Mouse (Mus musculus): ENCODE data around the gene Vsig10l.

Vsig10l gene

GRCm38 (mm10) chr7:43463976-43464375 is 1.0 kb downstream of the Vsig10l start:
- peak; percentile 44 for DNase-seq

- peak; percentile 28 for DNase-seq
These were observed 2.0 kb downstream of the Vsig10l start for GRCm38 (mm10) chr7:43464864-43465343.

GRCm38 (mm10) chr7:43465344-43466098 is 2.6 kb downstream of the Vsig10l start:
- DNase-seq: peak; percentile 96

- DNase-seq: peak; percentile 79
These were observed 3.2 kb downstream of the Vsig10l start for GRCm38 (mm10) chr7:43466099-43466694.

GRCm38 (mm10) chr7:43470373-43470772 is 7.4 kb downstream of the Vsig10l start:
- peak; percentile 49 for DNase-seq

GRCm38 (mm10) chr7:43475706-43476105 is 12.8 kb downstream of the Vsig10l start:
- no peak for DNase-seq

- no peak for DNase-seq
These were observed 13.4 kb downstream of the Vsig10l start for GRCm38 (mm10) chr7:43476376-43476775.

- DNase-seq: no peak
These were observed 18.2 kb downstream of the Vsig10l start for GRCm38 (mm10) chr7:43481191-43481590.

- peak; percentile 33 for DNase-seq
These were observed 19.3 kb downstream of the Vsig10l start for GRCm38 (mm10) chr7:43482090-43482716.

GRCm38 (mm10) chr7:43483236-43483635 is 20.3 kb downstream of the Vsig10l start:
- DNase-seq: no peak

GRCm38 (mm10) chr7:43488646-43489045 is 25.7 kb downstream of the Vsig10l start:
- DNase-seq: no peak

- no peak for DNase-seq
These were observed 26.7 kb downstream of the Vsig10l start, which contains the start of gene Iglon5 for GRCm38 (mm10) chr7:43489631-43490125. TSS of gene Iglon5 (minus strand) at chr7:43490075.

GRCm38 (mm10) chr7:43490182-43490584 is 27.2 kb downstream of the Vsig10l start:
- DNase-seq: no peak

- DNase-seq: no peak
These were observed 27.9 kb downstream of the Vsig10l start for GRCm38 (mm10) chr7:43490861-43491260.

- peak; percentile 64 for DNase-seq
These were observed 32.5 kb downstream of the Vsig10l start for GRCm38 (mm10) chr7:43495343-43496021.

GRCm38 (mm10) chr7:43511707-43512478 is 48.9 kb downstream of the Vsig10l start:
- DNase-seq: no peak

- DNase-seq: no peak
These were observed 49.6 kb downstream of the Vsig10l start for GRCm38 (mm10) chr7:43512519-43512918.

GRCm38 (mm10) chr7:43515076-43515475 is 52.1 kb downstream of the Vsig10l start:
- no peak for DNase-seq

GRCm38 (mm10) chr7:43518341-43518740 is 55.4 kb downstream of the Vsig10l start:
- no peak for DNase-seq

All from kidney, adult 9 months (tissue).